Mouse (Mus musculus) hindbrain, embryonic 12.5 days (tissue): ENCODE measurements around the gene Rpl10a. TPM values are rescaled to one million over a fixed set of nuclear protein-coding genes. Genes with fewer than 3 reads are reported as not detected.
"Not testable (repeated sequence)": the region's sequence is repeated elsewhere in the genome, so short reads cannot be mapped to it uniquely, and the experiment has no call there.

Experiments used
- ATAC-seq: fragments of 200-750 bp; cut with Nextera tagmentation; 2 replicates; pipeline ENCODE4 v1.8.0; 2017; ENCODE audit warnings: moderate TSS enrichment; ENCODE audit not compliant: low FRiP score
- H3K27ac ChIP-seq: fragments of 300-500 bp; sonication (generic); 2 replicates; pipeline ENCODE4 v1.5.1; 2016; ENCODE audit warnings: mild to moderate bottlenecking
- H3K27me3 ChIP-seq: fragments of 300-500 bp; sonication (generic); 2 replicates; pipeline ENCODE4 v1.6.1; 2016; ENCODE audit warnings: mild to moderate bottlenecking
- H3K36me3 ChIP-seq: fragments of 300-500 bp; sonication (generic); 2 replicates; pipeline ENCODE4 v1.6.1; 2016; ENCODE audit warnings: mild to moderate bottlenecking
- H3K4me1 ChIP-seq: fragments of 300-500 bp; sonication (generic); 2 replicates; pipeline ENCODE4 v1.6.1; 2016
- H3K4me2 ChIP-seq: fragments of 300-500 bp; sonication (generic); replicated peaks from 2 replicates; pipeline ENCODE4 v1.6.1; 2016; ENCODE audit warnings: mild to moderate bottlenecking
- H3K4me3 ChIP-seq: fragments of 300-500 bp; sonication (generic); 2 replicates; pipeline ENCODE4 v1.5.1; 2016; ENCODE audit warnings: mild to moderate bottlenecking
- H3K9ac ChIP-seq: fragments of 300-500 bp; sonication (generic); 2 replicates; pipeline ENCODE4 v1.6.1; 2016; ENCODE audit warnings: mild to moderate bottlenecking, moderate library complexity
- H3K9me3 ChIP-seq: fragments of 300-500 bp; sonication (generic); replicated peaks from 2 replicates; pipeline ENCODE4 v1.6.1; 2016; ENCODE audit warnings: mild to moderate bottlenecking
- WGBS: fragments of 180-500 bp; shearing (Covaris S2); methylation state at CpG from one replicate; pipeline ENCODE4 v1.1.7; 2016; 5-methylcytosine and 5-hydroxymethylcytosine counted together
- polyA plus RNA-seq: library from polyadenylated mRNA; unstranded; fragments of >200 nt; fragmentation: Nextera tagmentation; extraction: Ambion mirVana; gene quantifications from 2 replicates; pipeline ENCODE4 v1.2.1, GENCODE M21; 2016

The Rpl10a gene
- polyA plus RNA-seq, 1 experiment from 2014 or later, result 354 TPM

DNA sequence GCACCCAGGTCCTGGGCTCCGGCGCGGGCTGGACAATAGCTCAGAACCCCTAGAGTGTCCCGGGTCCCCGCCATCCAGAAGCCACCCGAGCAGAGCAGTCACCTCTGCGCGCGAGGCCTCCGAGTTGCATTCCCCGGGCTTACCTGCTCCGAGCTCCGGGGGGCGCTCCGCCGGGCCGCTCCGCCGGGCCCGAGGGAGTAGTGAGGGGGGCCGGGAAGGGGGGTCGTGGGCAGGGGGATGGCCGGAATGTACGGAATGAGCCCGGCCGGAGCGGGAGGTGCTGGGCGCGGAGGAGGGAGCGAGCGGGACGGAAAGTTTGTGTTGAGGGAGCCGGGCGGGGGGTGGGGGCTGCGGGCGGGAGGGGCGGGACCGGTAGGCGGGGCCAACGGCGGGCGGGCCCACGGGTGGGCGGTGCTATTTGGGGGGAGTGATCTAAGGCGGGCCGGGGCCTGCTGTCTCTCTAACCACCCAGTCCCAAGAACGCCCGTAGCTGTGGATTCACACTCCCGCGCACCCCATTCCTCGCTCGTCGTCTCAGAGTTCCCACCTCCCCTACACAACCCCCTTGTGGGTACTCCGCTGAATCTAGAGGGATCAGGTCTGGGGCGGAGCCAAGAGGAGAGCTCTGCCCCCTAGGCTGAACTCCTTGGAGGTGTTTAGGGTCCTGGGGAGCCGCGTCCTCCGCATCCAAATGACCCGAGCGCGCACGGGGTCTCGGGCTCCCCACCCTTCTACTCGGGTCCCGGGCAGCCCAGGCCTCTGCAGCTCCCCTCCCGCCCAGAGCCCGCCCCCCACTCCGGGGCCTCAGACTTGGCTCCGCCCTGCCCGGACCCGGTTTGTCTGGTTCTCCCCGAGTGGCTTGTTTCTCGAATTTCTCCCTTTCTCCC, 22.4 kb downstream of the Rpl10a start, which contains the start of gene Tead3:
Tead3 (minus strand) TSS at position 352 of the 887 bp plus-strand sequence.
- under 1% methylated on average over 53 of the region's 73 CpGs for WGBS
- H3K4me1 ChIP-seq, result peaks cover 45% of the 10 kb centered on the region

DNA sequence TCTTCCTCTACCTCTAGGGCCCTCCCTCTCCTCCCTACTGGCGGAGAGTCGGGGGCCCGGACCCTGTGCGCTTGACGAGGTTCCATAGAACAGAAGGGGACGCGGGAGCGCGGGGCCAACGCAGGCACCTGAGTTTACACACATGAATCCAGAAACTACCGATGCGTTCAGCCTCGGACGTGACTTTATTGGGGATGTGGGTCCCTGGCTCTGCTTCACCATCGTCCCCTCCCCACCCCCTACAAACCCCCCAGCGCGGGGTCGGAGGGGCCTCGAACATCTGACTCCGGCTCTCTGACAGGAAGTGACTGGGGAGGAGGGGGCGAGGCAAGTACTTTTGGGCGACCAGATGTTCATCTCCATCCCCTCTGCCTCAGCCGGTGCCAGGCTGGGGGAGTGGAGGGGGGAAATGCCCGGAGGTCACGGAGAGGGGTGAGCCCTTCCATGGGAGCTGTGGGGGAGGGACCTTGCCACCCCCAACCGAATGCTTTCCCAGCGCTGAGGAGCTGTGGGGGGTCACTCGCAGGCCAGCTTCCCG, 23.2 kb downstream of the Rpl10a start:
- Histone ChIP-seq H3K27me3 (peaks cover 45% of the 10 kb centered on the region), H3K4me2 (peak overlapping the region; percentile 81), H3K9ac (peak overlapping the region; percentile 81), H3K4me1 (peaks cover 38% of the 10 kb centered on the region), H3K4me3 (peak overlapping the region; percentile 63), H3K36me3 (no peaks in the 10 kb centered on the region), H3K9me3 (no peaks in the 10 kb centered on the region), H3K27ac (peak overlapping the region; percentile 83)
- peak; percentile 15; the same call in 1 of the 2 replicates for ATAC-seq
- WGBS, result 1% methylated on average over 29 of the region's 29 CpGs

More for the DNA sequence above, 22.4 kb downstream of the Rpl10a start, which contains the start of gene Tead3:
- peak within 1 kb of the TSS; percentile 81 for H3K9ac ChIP-seq
- H3K9me3 ChIP-seq, result no peaks in the 10 kb centered on the region
- no peaks in the 10 kb centered on the region for H3K36me3 ChIP-seq
- H3K27ac ChIP-seq, result peak within 1 kb of the TSS; percentile 83
- ATAC-seq, result peak; percentile 79
- peak within 1 kb of the TSS; percentile 63 for H3K4me3 ChIP-seq
- H3K27me3 ChIP-seq, result peaks cover 47% of the 10 kb centered on the region
- peak within 1 kb of the TSS; percentile 81 for H3K4me2 ChIP-seq

GRCm38 (mm10) chr17:28352018-28352417, 23.7 kb downstream of the Rpl10a start:
- no peak overlapping the region for H3K9ac ChIP-seq
- H3K4me1 ChIP-seq, result peaks cover 37% of the 10 kb centered on the region
- no peak for ATAC-seq
- no peaks in the 10 kb centered on the region for H3K36me3 ChIP-seq
- no peak overlapping the region for H3K27ac ChIP-seq
- peaks cover 46% of the 10 kb centered on the region for H3K27me3 ChIP-seq
- H3K4me2 ChIP-seq, result peak overlapping the region; percentile 81; the same call in 1 of the 2 replicates
- no peaks in the 10 kb centered on the region for H3K9me3 ChIP-seq
- H3K4me3 ChIP-seq, result no peak overlapping the region
- WGBS, result 11% methylated on average over 11 of the region's 11 CpGs

DNA sequence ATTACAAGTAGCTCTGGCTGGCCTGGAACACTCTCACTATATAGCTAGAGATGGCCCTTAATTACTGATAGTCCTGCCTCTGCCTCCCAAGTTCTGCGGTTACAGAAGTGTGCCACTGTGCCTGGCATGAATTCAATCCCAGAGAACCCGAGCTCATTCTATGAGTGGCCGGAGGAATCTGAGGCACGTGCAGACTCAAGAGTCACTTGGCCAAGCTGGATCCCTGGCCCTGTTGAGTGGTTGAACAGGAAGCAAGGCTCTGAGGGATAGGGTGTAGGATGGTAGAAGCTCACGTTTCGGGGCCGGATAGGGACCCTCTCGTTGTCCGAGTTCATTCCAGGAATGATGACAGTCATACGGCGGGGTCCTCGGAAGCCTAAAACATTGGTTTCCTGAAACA, 27.6 kb downstream of the Rpl10a start:
- Histone ChIP-seq H3K4me2 (no peak overlapping the region), H3K9ac (no peak overlapping the region), H3K4me1 (peaks cover 10% of the 10 kb centered on the region; the same call in 1 of the 2 replicates), H3K4me3 (no peak overlapping the region), H3K27me3 (peaks cover 69% of the 10 kb centered on the region), H3K27ac (no peak overlapping the region), H3K36me3 (no peaks in the 10 kb centered on the region), H3K9me3 (no peaks in the 10 kb centered on the region)
- ATAC-seq, result no peak
- 88% methylated on average over 12 of the region's 12 CpGs for WGBS

GRCm38 (mm10) chr17:28358576-28359261, 30.4 kb downstream of the Rpl10a start:
- H3K9ac ChIP-seq, result not testable (repeated sequence)
- peaks cover 69% of the 10 kb centered on the region for H3K27me3 ChIP-seq
- 12% methylated on average over 22 of the region's 24 CpGs for WGBS

GRCm38 (mm10) chr17:28360531-28361277, 32.4 kb downstream of the Rpl10a start:
- Histone ChIP-seq H3K27me3 (peaks cover 82% of the 10 kb centered on the region), H3K9me3 (no peaks in the 10 kb centered on the region), H3K36me3 (no peaks in the 10 kb centered on the region), H3K27ac (no peak overlapping the region), H3K4me1 (peaks cover 24% of the 10 kb centered on the region), H3K4me2 (no peak overlapping the region), H3K4me3 (no peak overlapping the region), H3K9ac (no peak overlapping the region)
- ATAC-seq, result no peak
- WGBS, result 81% methylated on average over 9 of the region's 9 CpGs

More at GRCm38 (mm10) chr17:28358576-28359261, 30.4 kb downstream of the Rpl10a start:
- H3K4me2 ChIP-seq, H3K4me3 ChIP-seq, H3K36me3 ChIP-seq, ATAC-seq, H3K27ac ChIP-seq, H3K9me3 ChIP-seq: not testable (repeated sequence)
- peaks cover 16% of the 10 kb centered on the region for H3K4me1 ChIP-seq

GRCm38 (mm10) chr17:28361921-28362652, 33.8 kb downstream of the Rpl10a start:
- Histone ChIP-seq H3K36me3 (no peaks in the 10 kb centered on the region), H3K27ac (no peak overlapping the region), H3K9me3 (no peaks in the 10 kb centered on the region), H3K9ac (peak overlapping the region; percentile 52; the same call in 1 of the 2 replicates), H3K4me3 (peak overlapping the region; percentile 33), H3K4me2 (peak overlapping the region; percentile 61), H3K4me1 (peaks cover 24% of the 10 kb centered on the region), H3K27me3 (peaks cover 86% of the 10 kb centered on the region)
- WGBS, result 38% methylated on average over 11 of the region's 11 CpGs
- ATAC-seq, result no peak

DNA sequence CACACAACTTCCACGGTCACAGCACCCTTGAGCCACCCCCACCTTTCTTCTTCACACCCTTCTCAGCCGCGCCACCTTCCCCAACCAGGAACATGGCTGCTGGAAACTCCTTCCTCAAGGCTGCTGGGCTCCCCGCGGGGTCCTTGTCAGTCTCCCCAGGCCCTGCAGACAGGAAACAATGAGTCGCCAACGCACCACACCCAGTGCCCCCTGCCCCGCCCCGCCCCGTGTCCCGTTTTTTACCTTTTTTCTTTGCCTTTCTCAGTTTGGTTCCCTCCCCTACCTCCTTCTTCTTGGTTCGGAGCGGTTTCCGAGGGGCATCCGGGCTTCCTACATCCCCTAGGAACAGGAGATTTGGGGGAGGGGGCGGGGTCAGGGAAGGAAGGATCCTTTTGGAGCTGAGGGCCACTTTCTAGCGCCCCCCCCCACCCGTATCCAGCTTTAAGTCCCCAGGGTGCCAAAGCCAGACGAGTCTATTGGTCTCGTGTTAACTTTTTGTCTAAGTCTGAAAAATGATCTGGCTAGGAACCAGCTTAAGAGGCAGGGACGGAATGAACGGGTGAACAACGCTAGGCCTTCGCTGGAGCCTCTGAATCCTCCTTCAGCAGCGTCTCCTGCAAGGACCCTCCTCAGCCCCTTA, 34.5 kb downstream of the Rpl10a start:
- H3K27me3 ChIP-seq, result peaks cover 85% of the 10 kb centered on the region
- peak overlapping the region; percentile 52; the same call in 1 of the 2 replicates for H3K9ac ChIP-seq
- WGBS, result 1% methylated on average over 25 of the region's 25 CpGs

GRCm38 (mm10) chr17:28363507-28363906, 35.2 kb downstream of the Rpl10a start:
- H3K27ac ChIP-seq, result no peak overlapping the region
- no peaks in the 10 kb centered on the region for H3K9me3 ChIP-seq
- peaks cover 78% of the 10 kb centered on the region for H3K27me3 ChIP-seq
- peaks cover 24% of the 10 kb centered on the region for H3K4me1 ChIP-seq
- H3K4me3 ChIP-seq, result peak overlapping the region; percentile 17; the same call in 1 of the 2 replicates
- H3K4me2 ChIP-seq, result peak overlapping the region; percentile 61
- 10% methylated on average over 6 of the region's 6 CpGs for WGBS
- no peak overlapping the region for H3K9ac ChIP-seq
- H3K36me3 ChIP-seq, result no peaks in the 10 kb centered on the region
- ATAC-seq, result no peak

More for the DNA sequence above, 34.5 kb downstream of the Rpl10a start:
- Histone ChIP-seq H3K27ac (no peak overlapping the region), H3K36me3 (no peaks in the 10 kb centered on the region), H3K4me2 (peak overlapping the region; percentile 61), H3K4me1 (peaks cover 24% of the 10 kb centered on the region), H3K9me3 (no peaks in the 10 kb centered on the region), H3K4me3 (peak overlapping the region; percentile 33)
- ATAC-seq, result no peak

GRCm38 (mm10) chr17:28365122-28365521, 36.9 kb downstream of the Rpl10a start, which contains the start of gene Tulp1:
Gene Tulp1, minus strand, starts transcription at chr17:28365222.
- Histone ChIP-seq H3K4me2 (peak within 1 kb of the TSS; percentile 45), H3K9ac (no peak within 1 kb of the TSS), H3K4me3 (peak within 1 kb of the TSS; percentile 17), H3K36me3 (no peaks in the 10 kb centered on the region), H3K4me1 (peaks cover 24% of the 10 kb centered on the region), H3K9me3 (no peaks in the 10 kb centered on the region), H3K27ac (no peak within 1 kb of the TSS), H3K27me3 (peaks cover 63% of the 10 kb centered on the region)
- 28% methylated on average over 8 of the region's 8 CpGs for WGBS
- ATAC-seq, result no peak
